Mouse (Mus musculus) stomach, embryonic 14.5 days (tissue): Measurements from ENCODE around the gene Lpar1. TPM values are rescaled to one million over a fixed set of nuclear protein-coding genes. Genes with fewer than 3 reads are reported as not detected.
A peak's percentile ranks its signal among the peaks of the same experiment; 100 is the strongest.

Experiments used
- ATAC-seq: fragments of 200-750 bp; cut with Nextera tagmentation; 2 replicates; pipeline ENCODE4 v1.8.0; 2017; ENCODE audit warnings: low read depth, moderate TSS enrichment; ENCODE audit not compliant: insufficient number of reproducible peaks, insufficient read depth, low FRiP score
- H3K27ac ChIP-seq: fragments of 300-500 bp; sonication (generic); 2 replicates; pipeline ENCODE4 v1.5.1; 2014; ENCODE audit warnings: mild to moderate bottlenecking, low read length, moderate library complexity, mixed read lengths
- H3K27me3 ChIP-seq: fragments of 300-500 bp; sonication (generic); 2 replicates; pipeline ENCODE4 v1.6.1; 2014; ENCODE audit warnings: low read length, control low read depth, mixed read lengths; ENCODE audit not compliant: control insufficient read depth, insufficient read depth
- H3K36me3 ChIP-seq: fragments of 300-500 bp; sonication (generic); 2 replicates; pipeline ENCODE4 v1.6.1; 2014; ENCODE audit warnings: mild to moderate bottlenecking, control low read depth, low read length, moderate library complexity, mixed read lengths; ENCODE audit not compliant: control insufficient read depth, insufficient read depth
- H3K4me1 ChIP-seq: fragments of 300-500 bp; sonication (generic); 2 replicates; pipeline ENCODE4 v1.6.1; 2014; ENCODE audit warnings: low read length, control low read depth, mixed read lengths; ENCODE audit not compliant: control insufficient read depth, insufficient read depth
- H3K4me2 ChIP-seq: fragments of 300-500 bp; sonication (generic); replicated peaks from 2 replicates; pipeline ENCODE4 v1.6.1; 2014; ENCODE audit warnings: low read depth, low read length, control low read depth
- H3K4me3 ChIP-seq: fragments of 300-500 bp; sonication (generic); 2 replicates; pipeline ENCODE4 v1.5.1; 2014; ENCODE audit warnings: low read depth, low read length, control low read depth
- H3K9ac ChIP-seq: fragments of 300-500 bp; sonication (generic); replicated peaks from 2 replicates; pipeline ENCODE4 v1.6.1; 2014; ENCODE audit warnings: low read depth, mild to moderate bottlenecking, control low read depth, low read length, moderate library complexity, mixed read lengths
- H3K9me3 ChIP-seq: fragments of 300-500 bp; sonication (generic); 2 replicates; pipeline ENCODE4 v1.6.1; 2016; ENCODE audit warnings: low read depth, low read length, control low read depth; ENCODE audit not compliant: control insufficient read depth
- WGBS: fragments of 180-500 bp; shearing (Covaris S2); extraction: QIAGEN DNeasy Blood & Tissue Kit; methylation state at CpG from one replicate; pipeline ENCODE4 v1.1.7; 2014; 5-methylcytosine and 5-hydroxymethylcytosine counted together
- polyA plus RNA-seq: library from polyadenylated mRNA; unstranded; fragments of >200 nt; fragmentation: Nextera tagmentation; extraction: Ambion mirVana; gene quantifications from 2 replicates; pipeline ENCODE4 v1.2.1, GENCODE M21; 2014

The Lpar1 gene
- polyA plus RNA-seq, 1 experiment from 2014 or later, result 92.6 TPM

- H3K4me1 ChIP-seq, result no peaks in the 10 kb centered on the region
- no peaks in the 10 kb centered on the region for H3K36me3 ChIP-seq
- H3K27ac ChIP-seq, result no peak overlapping the region
- WGBS, result 73% methylated on average over 6 of the region's 6 CpGs
- H3K4me3 ChIP-seq, result no peak overlapping the region
- no peak overlapping the region for H3K9ac ChIP-seq
- H3K27me3 ChIP-seq, result no peaks in the 10 kb centered on the region
- H3K9me3 ChIP-seq, result no peaks in the 10 kb centered on the region
- no peak for ATAC-seq
- no peak overlapping the region for H3K4me2 ChIP-seq
Measured at GRCm38 (mm10) chr4:58574024-58574423, 20.3 kb upstream of the Lpar1 start.

- Histone ChIP-seq H3K4me2 (no peak overlapping the region), H3K9me3 (no peaks in the 10 kb centered on the region), H3K9ac (no peak overlapping the region), H3K27me3 (no peaks in the 10 kb centered on the region), H3K27ac (no peak overlapping the region), H3K4me3 (no peak overlapping the region), H3K4me1 (no peaks in the 10 kb centered on the region), H3K36me3 (no peaks in the 10 kb centered on the region)
- WGBS, result 71% methylated on average over 2 of the region's 2 CpGs
- no peak for ATAC-seq
Measured at GRCm38 (mm10) chr4:58572446-58572845, 18.7 kb upstream of the Lpar1 start.

- WGBS, result 27% methylated on average over 3 of the region's 3 CpGs
- H3K9me3 ChIP-seq, result no peaks in the 10 kb centered on the region
- H3K4me1 ChIP-seq, result no peaks in the 10 kb centered on the region
- no peak overlapping the region for H3K4me2 ChIP-seq
- ATAC-seq, result no peak
- H3K36me3 ChIP-seq, result no peaks in the 10 kb centered on the region
- no peaks in the 10 kb centered on the region for H3K27me3 ChIP-seq
- no peak overlapping the region for H3K27ac ChIP-seq
- no peak overlapping the region for H3K4me3 ChIP-seq
- H3K9ac ChIP-seq, result no peak overlapping the region
Measured at GRCm38 (mm10) chr4:58571661-58572060, 18.0 kb upstream of the Lpar1 start.

GRCm38 (mm10) chr4:58571232-58571631 is 17.5 kb upstream of the Lpar1 start:
- no peaks in the 10 kb centered on the region for H3K4me1 ChIP-seq
- H3K9me3 ChIP-seq, result no peaks in the 10 kb centered on the region
- H3K4me3 ChIP-seq, result no peak overlapping the region
- no peaks in the 10 kb centered on the region for H3K27me3 ChIP-seq
- H3K9ac ChIP-seq, result no peak overlapping the region
- ATAC-seq, result no peak
- 36% methylated on average over 1 of the region's 1 CpGs for WGBS
- no peaks in the 10 kb centered on the region for H3K36me3 ChIP-seq
- no peak overlapping the region for H3K4me2 ChIP-seq
- no peak overlapping the region for H3K27ac ChIP-seq

GRCm38 (mm10) chr4:58568486-58568885 is 14.8 kb upstream of the Lpar1 start:
- Histone ChIP-seq H3K27me3 (no peaks in the 10 kb centered on the region), H3K4me3 (no peak overlapping the region), H3K9ac (no peak overlapping the region), H3K36me3 (no peaks in the 10 kb centered on the region), H3K4me1 (no peaks in the 10 kb centered on the region), H3K4me2 (no peak overlapping the region), H3K9me3 (no peaks in the 10 kb centered on the region), H3K27ac (no peak overlapping the region)
- WGBS, result 73% methylated on average over 8 of the region's 8 CpGs
- no peak for ATAC-seq

GRCm38 (mm10) chr4:58562776-58563175 is 9.1 kb upstream of the Lpar1 start:
- Histone ChIP-seq H3K9ac (no peak overlapping the region), H3K4me3 (no peak overlapping the region), H3K27me3 (no peaks in the 10 kb centered on the region), H3K36me3 (no peaks in the 10 kb centered on the region), H3K4me2 (no peak overlapping the region), H3K27ac (no peak overlapping the region), H3K4me1 (no peaks in the 10 kb centered on the region), H3K9me3 (no peaks in the 10 kb centered on the region)
- 73% methylated on average over 1 of the region's 1 CpGs for WGBS
- ATAC-seq, result no peak

- whole genome bisulfite sequencing, result 65% methylated on average over 3 of the region's 3 CpGs
- Histone ChIP-seq H3K4me1 (peaks cover 6% of the 10 kb centered on the region; the same call in 1 of the 2 replicates), H3K9ac (no peak overlapping the region), H3K9me3 (no peaks in the 10 kb centered on the region), H3K27ac (no peak overlapping the region), H3K27me3 (no peaks in the 10 kb centered on the region), H3K36me3 (no peaks in the 10 kb centered on the region), H3K4me3 (no peak overlapping the region), H3K4me2 (no peak overlapping the region)
- no peak for ATAC-seq
Measured at GRCm38 (mm10) chr4:58557001-58557400, 3.3 kb upstream of the Lpar1 start.

GRCm38 (mm10) chr4:58554359-58554838 is 701 bp upstream of the Lpar1 start:
- Histone ChIP-seq H3K4me2 (peak overlapping the region; percentile 86), H3K27me3 (no peaks in the 10 kb centered on the region), H3K4me3 (peak overlapping the region; percentile 75; the same call in 1 of the 2 replicates), H3K9me3 (no peaks in the 10 kb centered on the region), H3K9ac (no peak overlapping the region; the same call in 1 of the 2 replicates), H3K36me3 (no peaks in the 10 kb centered on the region), H3K4me1 (peaks cover 23% of the 10 kb centered on the region), H3K27ac (peak overlapping the region; percentile 85)
- no peak for ATAC-seq
- 45% methylated on average over 10 of the region's 10 CpGs for WGBS
